Mouse (Mus musculus): ENCODE measurements around the gene Fcer1g.

Fcer1g gene

GRCm38 (mm10) chr1:171216241-171216955 lies 17.8 kb downstream of the Fcer1g start:
- in situ Hi-C loops (cut with MboI, MseI): no loop called here

GRCm38 (mm10) chr1:171213801-171214496 lies 20.2 kb downstream of the Fcer1g start, which contains the start of gene Nr1i3:
Gene Nr1i3, plus strand, starts transcription at chr1:171213970.
- in situ Hi-C loops (cut with MboI, MseI): no loop called here

- in situ Hi-C loops (cut with MboI, MseI): no loop called here
Observed at GRCm38 (mm10) chr1:171212854-171213253, 21.3 kb downstream of the Fcer1g start.

GRCm38 (mm10) chr1:171209409-171209808 lies 24.8 kb downstream of the Fcer1g start:
- in situ Hi-C loops (cut with MboI, MseI): no loop called here

- in situ Hi-C loops (cut with MboI, MseI): no loop called here
Observed at GRCm38 (mm10) chr1:171205704-171206493, 28.3 kb downstream of the Fcer1g start.

- in situ Hi-C loops (cut with MboI, MseI): no loop called here
Observed at GRCm38 (mm10) chr1:171204249-171204644, 29.9 kb downstream of the Fcer1g start.

- in situ Hi-C loops (cut with MboI, MseI): no loop called here
Observed at GRCm38 (mm10) chr1:171203471-171204248, 30.5 kb downstream of the Fcer1g start.

GRCm38 (mm10) chr1:171200769-171201168 lies 33.4 kb downstream of the Fcer1g start:
- in situ Hi-C loops (cut with MboI, MseI): no loop called here

- in situ Hi-C loops (cut with MboI, MseI): no loop called here
Observed at GRCm38 (mm10) chr1:171199532-171199931, 34.6 kb downstream of the Fcer1g start.

- in situ Hi-C loops (cut with MboI, MseI): no loop called here
Observed at GRCm38 (mm10) chr1:171195887-171196397, 38.2 kb downstream of the Fcer1g start, which contains the start of gene Pcp4l1. Gene Pcp4l1, minus strand, starts transcription at chr1:171196268.

GRCm38 (mm10) chr1:171195046-171195822 lies 38.9 kb downstream of the Fcer1g start:
- in situ Hi-C loops (cut with MboI, MseI): no loop called here

GRCm38 (mm10) chr1:171193911-171194830 lies 40.0 kb downstream of the Fcer1g start:
- in situ Hi-C loops (cut with MboI, MseI): no loop called here

GRCm38 (mm10) chr1:171193093-171193840 lies 40.9 kb downstream of the Fcer1g start:
- in situ Hi-C loops (cut with MboI, MseI): no loop called here

- in situ Hi-C loops (cut with MboI, MseI): no loop called here
Observed at GRCm38 (mm10) chr1:171192283-171192682, 41.9 kb downstream of the Fcer1g start.

- in situ Hi-C loops (cut with MboI, MseI): no loop called here
Observed at GRCm38 (mm10) chr1:171190832-171191231, 43.3 kb downstream of the Fcer1g start.

GRCm38 (mm10) chr1:171189476-171190114 lies 44.6 kb downstream of the Fcer1g start:
- in situ Hi-C loops (cut with MboI, MseI): no loop called here

GRCm38 (mm10) chr1:171189046-171189445 lies 45.1 kb downstream of the Fcer1g start:
- in situ Hi-C loops (cut with MboI, MseI): no loop called here

Measured in T-helper 1 cell (primary cell).